Mouse (Mus musculus): ENCODE data around the gene Pik3cg. TPM values are rescaled to one million over a fixed set of nuclear protein-coding genes. Genes with fewer than 3 reads are reported as not detected.
A peak's percentile ranks its signal among the peaks of the same experiment; 100 is the strongest.
"Not testable (repeated sequence)": the region's sequence is repeated elsewhere in the genome, so short reads cannot be mapped to it uniquely, and the experiment has no call there.

The Pik3cg gene
- polyA plus RNA-seq (2012; rRNA removed), result 1.9 and 3.4 TPM in 2 replicates

- peak; percentile 23; the same call in 1 of the 2 replicates for TF ChIP-seq POLR2A (IDR thresholded peaks at IDR 0.05; ENCODE audit: low read depth, low read length)
- TF ChIP-seq CTCF (IDR thresholded peaks at IDR 0.05; ENCODE audit: extremely low read depth, insufficient read length, insufficient replicate concordance, low read depth, low read length), result no peak
- H3K27ac ChIP-seq (ENCODE audit: insufficient read depth, low read depth, low read length), result peak within 1 kb of the TSS; percentile 88
- 22% methylated on average over 22 of the region's 22 CpGs for WGBS
- peak within 1 kb of the TSS; percentile 64 for H3K4me3 ChIP-seq (ENCODE audit: low read depth, low read length)
- no peaks in the 10 kb centered on the region; the same call in 1 of the 2 replicates for H3K4me1 ChIP-seq (ENCODE audit: control insufficient read depth, insufficient read depth, insufficient read length, low read length)
- H3K27me3 ChIP-seq (ENCODE audit: control insufficient read depth, insufficient read depth, low read length), result no peaks in the 10 kb centered on the region
- no peaks in the 10 kb centered on the region for H3K36me3 ChIP-seq (ENCODE audit: control insufficient read depth, insufficient read depth, low read length)
Measured at GRCm38 (mm10) chr12:32207948-32208891, at the start of gene Pik3cg. Pik3cg (minus strand) TSS chr12:32208659.

GRCm38 (mm10) chr12:32248483-32248882, 40.0 kb upstream of the Pik3cg start:
- Histone ChIP-seq H3K36me3 (ENCODE audit: control insufficient read depth, insufficient read depth, low read length) (no peaks in the 10 kb centered on the region), H3K4me3 (ENCODE audit: low read depth, low read length) (no peak overlapping the region), H3K4me1 (ENCODE audit: control insufficient read depth, insufficient read depth, insufficient read length, low read length) (no peaks in the 10 kb centered on the region), H3K27ac (ENCODE audit: insufficient read depth, low read depth, low read length) (no peak overlapping the region), H3K27me3 (ENCODE audit: control insufficient read depth, insufficient read depth, low read length) (no peaks in the 10 kb centered on the region)
- no peak for TF ChIP-seq POLR2A (IDR thresholded peaks at IDR 0.05; ENCODE audit: low read depth, low read length)
- TF ChIP-seq CTCF (IDR thresholded peaks at IDR 0.05; ENCODE audit: extremely low read depth, insufficient read length, insufficient replicate concordance, low read depth, low read length), result no peak
- 69% methylated on average over 2 of the region's 2 CpGs for WGBS

- no peaks in the 10 kb centered on the region for H3K36me3 ChIP-seq (ENCODE audit: control insufficient read depth, insufficient read depth, low read length)
- no peaks in the 10 kb centered on the region for H3K4me1 ChIP-seq (ENCODE audit: control insufficient read depth, insufficient read depth, insufficient read length, low read length)
- no peak for TF ChIP-seq CTCF (IDR thresholded peaks at IDR 0.05; ENCODE audit: extremely low read depth, insufficient read length, insufficient replicate concordance, low read depth, low read length)
- no peak for TF ChIP-seq POLR2A (IDR thresholded peaks at IDR 0.05; ENCODE audit: low read depth, low read length)
- H3K27ac ChIP-seq (ENCODE audit: insufficient read depth, low read depth, low read length), result no peak overlapping the region
- WGBS, result 50% methylated on average over 5 of the region's 5 CpGs
- H3K27me3 ChIP-seq (ENCODE audit: control insufficient read depth, insufficient read depth, low read length), result no peaks in the 10 kb centered on the region
- no peak overlapping the region for H3K4me3 ChIP-seq (ENCODE audit: low read depth, low read length)
Measured at GRCm38 (mm10) chr12:32245566-32246233, 37.2 kb upstream of the Pik3cg start.

GRCm38 (mm10) chr12:32243586-32243985, 35.1 kb upstream of the Pik3cg start:
- Histone ChIP-seq H3K27ac (ENCODE audit: insufficient read depth, low read depth, low read length) (no peak overlapping the region), H3K4me3 (ENCODE audit: low read depth, low read length) (no peak overlapping the region), H3K4me1 (ENCODE audit: control insufficient read depth, insufficient read depth, insufficient read length, low read length) (no peaks in the 10 kb centered on the region), H3K27me3 (ENCODE audit: control insufficient read depth, insufficient read depth, low read length) (no peaks in the 10 kb centered on the region), H3K36me3 (ENCODE audit: control insufficient read depth, insufficient read depth, low read length) (no peaks in the 10 kb centered on the region)
- WGBS, result 72% methylated on average over 1 of the region's 1 CpGs
- TF ChIP-seq POLR2A (IDR thresholded peaks at IDR 0.05; ENCODE audit: low read depth, low read length) (no peak), CTCF (IDR thresholded peaks at IDR 0.05; ENCODE audit: extremely low read depth, insufficient read length, insufficient replicate concordance, low read depth, low read length) (no peak)

- WGBS, result 67% methylated on average over 3 of the region's 3 CpGs
- not testable (repeated sequence) for H3K4me3 ChIP-seq (ENCODE audit: low read depth, low read length); H3K27me3 ChIP-seq (ENCODE audit: control insufficient read depth, insufficient read depth, low read length); H3K27ac ChIP-seq (ENCODE audit: insufficient read depth, low read depth, low read length); H3K36me3 ChIP-seq (ENCODE audit: control insufficient read depth, insufficient read depth, low read length); H3K4me1 ChIP-seq (ENCODE audit: control insufficient read depth, insufficient read depth, insufficient read length, low read length)
Measured at GRCm38 (mm10) chr12:32239134-32239533, 30.7 kb upstream of the Pik3cg start.

- no peak overlapping the region for H3K27ac ChIP-seq (ENCODE audit: insufficient read depth, low read depth, low read length)
- no peaks in the 10 kb centered on the region for H3K27me3 ChIP-seq (ENCODE audit: control insufficient read depth, insufficient read depth, low read length)
- WGBS, result 74% methylated on average over 5 of the region's 5 CpGs
- TF ChIP-seq CTCF (IDR thresholded peaks at IDR 0.05; ENCODE audit: extremely low read depth, insufficient read length, insufficient replicate concordance, low read depth, low read length) (no peak), POLR2A (IDR thresholded peaks at IDR 0.05; ENCODE audit: low read depth, low read length) (no peak)
- no peaks in the 10 kb centered on the region for H3K4me1 ChIP-seq (ENCODE audit: control insufficient read depth, insufficient read depth, insufficient read length, low read length)
- H3K4me3 ChIP-seq (ENCODE audit: low read depth, low read length), result no peak overlapping the region
- no peaks in the 10 kb centered on the region for H3K36me3 ChIP-seq (ENCODE audit: control insufficient read depth, insufficient read depth, low read length)
Measured at GRCm38 (mm10) chr12:32238433-32238832, 30.0 kb upstream of the Pik3cg start.

- Histone ChIP-seq H3K27me3 (ENCODE audit: control insufficient read depth, insufficient read depth, low read length) (no peaks in the 10 kb centered on the region), H3K27ac (ENCODE audit: insufficient read depth, low read depth, low read length) (no peak overlapping the region), H3K4me1 (ENCODE audit: control insufficient read depth, insufficient read depth, insufficient read length, low read length) (no peaks in the 10 kb centered on the region), H3K4me3 (ENCODE audit: low read depth, low read length) (no peak overlapping the region), H3K36me3 (ENCODE audit: control insufficient read depth, insufficient read depth, low read length) (no peaks in the 10 kb centered on the region)
- 55% methylated on average over 5 of the region's 5 CpGs for WGBS
- TF ChIP-seq POLR2A (IDR thresholded peaks at IDR 0.05; ENCODE audit: low read depth, low read length), result no peak
- TF ChIP-seq CTCF (IDR thresholded peaks at IDR 0.05; ENCODE audit: extremely low read depth, insufficient read length, insufficient replicate concordance, low read depth, low read length), result no peak
Measured at GRCm38 (mm10) chr12:32237839-32238238, 29.4 kb upstream of the Pik3cg start.
